ENCODE assay signal across 8 mouse cellular contexts in the genomic region with DNA sequence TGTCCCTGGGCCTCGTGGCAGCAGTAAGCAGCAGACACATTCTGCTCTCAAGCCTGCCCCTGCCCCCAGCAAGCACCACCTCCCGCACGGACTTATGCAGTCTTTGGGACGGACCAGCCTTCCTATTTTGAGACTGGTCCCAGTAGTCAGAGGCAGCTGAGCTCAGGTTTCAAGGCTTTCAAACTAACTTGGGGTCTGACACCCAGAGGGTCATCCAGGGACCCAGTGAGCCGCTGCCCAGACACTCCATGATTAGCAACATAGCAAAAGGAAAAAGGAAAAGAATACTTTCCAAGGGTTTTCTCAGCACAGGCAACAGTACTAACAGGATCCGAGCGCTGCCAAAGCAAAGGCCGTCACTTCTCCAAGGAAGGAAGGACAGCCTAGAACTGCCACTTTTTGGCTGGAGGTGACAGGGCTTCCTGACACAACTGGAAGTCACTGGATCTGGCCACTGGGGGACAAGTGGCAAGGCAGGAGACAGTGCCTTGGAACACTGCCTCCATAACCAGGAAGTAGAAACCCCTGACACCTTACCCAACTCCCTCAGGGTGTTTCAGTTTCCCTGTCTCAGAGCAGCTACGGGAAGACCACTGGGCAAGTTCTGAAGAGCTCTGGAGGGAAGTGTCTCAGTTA. TPM values are rescaled to one million over a fixed set of nuclear protein-coding genes. Genes with fewer than 3 reads are reported as not detected.
DNase-seq lines count a peak whose midpoint lies in the region; ATAC-seq lines count a peak whose summit lies in the region.

No protein-coding gene starts in this region.

- peak; percentile 78 for ATAC-seq in granulocyte monocyte progenitor cell, adult 5-6 weeks (replicated peaks; ENCODE audit: poor library complexity, severe bottlenecking)

- peak; percentile 97 for DNase-seq in heart, adult 11 months
- no peak for DNase-seq in heart, postnatal 25 days (ENCODE audit: low spot score)
- DNase-seq in kidney, adult 18-20 months, result peak; percentile 54
- peak; percentile 78 for DNase-seq in lung, postnatal 10 days
- no peak for DNase-seq in thymus, adult 18-20 months
- DNase-seq in urinary bladder, adult 18-20 months (ENCODE audit: low spot score in 2 of 2), result no peak
- no peak for DNase-seq in urinary bladder, adult 2 months (ENCODE audit: low spot score)

- intact Hi-C loops in heart, postnatal 25 days (cut with DNase I), result no loop called here

RNA-seq across cellular contexts. Expression of a gene that starts 9.5 kb away (rescaled TPM):
- 10 to 100 TPM in 1 of 2 experiments, 1 to 10 TPM in 1; 7.3 to 11.5 TPM for total RNA-seq in heart, postnatal 25 days (2021)
- 0.52 and 6.0 TPM in 2 replicates for total RNA-seq in granulocyte monocyte progenitor cell, adult 5-6 weeks (2014; fragmentation: Nextera tagmentation)
- total RNA-seq in granulocyte monocyte progenitor cell, adult 5-6 weeks (2017), result 0.21 and 0.60 TPM in 2 replicates
- 11.7 and 14.1 TPM in 2 replicates for polyA plus RNA-seq in urinary bladder, adult 2 months (2012; rRNA removed)

RNA-seq across cellular contexts. Expression of a gene that starts 58.0 kb away (rescaled TPM):
- total RNA-seq in heart, postnatal 25 days (2021), result 1 to 10 TPM; 1.9 to 2.2 TPM
- total RNA-seq in granulocyte monocyte progenitor cell, adult 5-6 weeks (2014; fragmentation: Nextera tagmentation), result 30.5 and 39.4 TPM in 2 replicates
- total RNA-seq in granulocyte monocyte progenitor cell, adult 5-6 weeks (2017), result 101 and 117 TPM in 2 replicates
- 2.4 and 2.8 TPM in 2 replicates for polyA plus RNA-seq in urinary bladder, adult 2 months (2012; rRNA removed)

Comparison
In these comparisons a context has a peak if more than half of its experiments do, and no peak if none do; other contexts are left out.
1. DNase-seq: peak in heart, adult 11 months (single experiment), kidney, adult 18-20 months (single experiment) and lung, postnatal 10 days (single experiment); none in heart, postnatal 25 days (single experiment), thymus, adult 18-20 months (0 of 2), urinary bladder, adult 18-20 months (0 of 2) and urinary bladder, adult 2 months (single experiment).
2. RNA of a gene that starts 58.0 kb away (total RNA-seq): 30.5 to 117 TPM in granulocyte monocyte progenitor cell, adult 5-6 weeks; 1.9 to 2.2 TPM in heart, postnatal 25 days; every median in the first group is over 4 times any median in the second.